Mouse (Mus musculus) small intestine, adult 2 months (tissue): ENCODE measurements around the gene Cngb1.

Experiments used
- CTCF ChIP-seq: fragments of 200-500 bp; IDR thresholded peaks from 2 replicates; pipeline ENCODE4 v1.5.1; 2012; ENCODE audit warnings: low read depth, mild to moderate bottlenecking, control low read depth, inconsistent platforms, low read length, moderate library complexity, mixed read lengths; ENCODE audit not compliant: insufficient replicate concordance, insufficient read length; ENCODE audit errors: extremely low read depth
- POLR2A ChIP-seq: fragments of 200-500 bp; IDR thresholded peaks from 2 replicates; pipeline ENCODE4 v1.6.1; 2012; ENCODE audit warnings: low read depth, mild to moderate bottlenecking, control low read depth, inconsistent platforms, low read length, moderate library complexity

DNA sequence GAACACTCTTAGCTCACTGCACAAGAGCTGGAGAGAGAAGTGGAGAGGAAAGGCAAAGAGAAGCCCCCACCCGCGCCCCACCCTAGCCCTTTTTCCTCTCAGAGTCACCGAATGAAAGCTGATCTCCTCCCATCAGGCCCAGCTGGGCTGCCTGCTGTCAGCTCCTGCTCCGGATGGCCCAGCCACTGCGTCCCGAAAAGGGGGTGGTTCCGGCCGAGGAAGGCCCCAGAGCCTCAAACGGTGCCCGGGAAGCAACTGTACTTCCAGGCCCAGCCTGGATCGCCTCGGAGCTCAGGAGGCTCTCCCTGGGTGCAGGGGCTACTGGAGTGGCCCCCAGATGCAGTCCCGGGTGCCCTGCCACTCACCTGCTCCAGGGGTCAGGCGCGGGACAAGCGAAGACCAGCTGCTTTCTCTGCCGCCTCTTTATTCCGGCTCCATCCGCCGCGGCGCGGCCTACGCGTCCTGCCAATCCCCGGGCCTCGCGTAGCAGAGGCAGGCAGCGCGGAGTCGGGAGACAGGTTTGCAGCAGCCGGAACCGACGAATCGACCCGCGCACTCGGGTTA, 24.9 kb upstream of the Cngb1 start:
- TF ChIP-seq POLR2A (no peak; the same call in 1 of the 2 replicates), CTCF (no peak)
